Mouse (Mus musculus): Measurements from ENCODE around the gene Hras.

- TF ChIP-seq CTCF (IDR thresholded peaks at IDR 0.05; ENCODE audit: insufficient read depth, low read length) (no peak), POLR2A (IDR thresholded peaks at IDR 0.05; ENCODE audit: borderline replicate concordance, extremely low read depth, low read depth, low read length) (no peak)
Measured at GRCm38 (mm10) chr7:141191796-141192685, 1.8 kb downstream of the Hras start.
